Mouse (Mus musculus): ENCODE measurements at regions not wholly inside any gene's neighbourhood (a gene's known extent, or its start where the extent isn't known, plus 50 kb on each side); places are given as distances from the start of the nearest gene placed in this dataset.

DNA sequence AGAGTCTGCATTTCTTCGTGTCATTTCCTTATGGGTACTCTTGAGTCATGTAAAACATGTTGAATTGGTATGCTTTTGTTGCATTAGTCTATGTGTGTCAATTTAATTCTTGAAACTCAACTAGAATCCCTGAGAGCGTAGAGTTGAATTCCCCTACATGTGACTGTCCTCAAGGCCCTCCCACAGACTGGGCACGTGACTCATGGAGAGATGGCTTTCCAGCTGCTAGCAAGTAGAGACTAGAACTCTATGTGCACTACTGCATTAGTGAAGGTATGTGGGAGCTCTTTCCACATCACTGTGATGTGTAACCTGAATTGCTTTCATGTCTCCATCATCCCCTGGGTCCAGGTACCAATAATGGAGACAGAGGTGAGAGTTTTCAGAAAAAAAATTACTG is 182.3 kb upstream of the Ankrd55 start:
- no peak for TF ChIP-seq MAFK (IDR thresholded peaks at IDR 0.05; ENCODE audit: insufficient read depth, low read depth, low read length)
- TF ChIP-seq HCFC1 (IDR thresholded peaks at IDR 0.05; ENCODE audit: borderline replicate concordance, insufficient read depth, low read length) = no peak
- no peak for TF ChIP-seq CHD2 (IDR thresholded peaks at IDR 0.05; ENCODE audit: low read depth, low read length)

Measured in ES-E14 (cell line).